Mouse (Mus musculus): ENCODE measurements around the gene Mccc2. TPM values are rescaled to one million over a fixed set of nuclear protein-coding genes. Genes with fewer than 3 reads are reported as not detected.

Mccc2 gene
- polyA plus RNA-seq, 1 experiment from 2014 or later, result 32.5 TPM

DNA sequence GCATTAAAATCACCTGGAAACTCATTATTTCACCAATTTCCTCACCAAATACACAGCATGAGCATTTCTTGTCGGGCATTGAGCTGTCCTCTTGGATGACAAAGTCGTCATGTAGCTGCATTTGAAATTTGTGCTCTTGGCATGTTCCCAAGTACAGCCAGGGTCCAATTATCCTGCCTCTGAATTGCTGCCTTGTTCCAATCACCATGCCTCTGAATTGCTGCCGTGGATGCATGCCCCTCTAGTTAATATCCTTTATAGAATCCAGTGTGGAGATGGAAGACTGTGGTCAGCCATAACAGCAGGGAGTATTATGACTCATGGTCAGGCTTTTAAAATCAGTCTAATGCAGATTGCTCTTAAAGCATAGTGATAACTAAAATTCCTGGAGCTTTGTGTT lies 77.7 kb downstream of the Mccc2 start:
- Histone ChIP-seq H3K4me3 (ENCODE audit: low read depth, low read length) (no peak overlapping the region), H3K4me1 (ENCODE audit: insufficient read depth) (no peaks in the 10 kb centered on the region; the same call in 1 of the 2 replicates), H3K4me2 (ENCODE audit: low read depth, low read length) (no peak overlapping the region), H3K9ac (replicated peaks) (no peak overlapping the region), H3K36me3 (replicated peaks; ENCODE audit: insufficient read depth, low read length) (no peaks in the 10 kb centered on the region), H3K9me3 (ENCODE audit: low read length) (no peaks in the 10 kb centered on the region), H3K27ac (ENCODE audit: low read depth) (no peak overlapping the region), H3K27me3 (ENCODE audit: insufficient read depth, low read length) (no peaks in the 10 kb centered on the region)
- TF ChIP-seq EP300 (IDR thresholded peaks at IDR 0.05; ENCODE audit: low read depth) (no peak), CTCF (IDR thresholded peaks at IDR 0.05; ENCODE audit: low read depth) (no peak)
- no peak for DNase-seq
- no peak for ATAC-seq
- WGBS (ENCODE audit: insufficient replicate concordance), result 63% methylated on average over 3 of the region's 3 CpGs

DNA sequence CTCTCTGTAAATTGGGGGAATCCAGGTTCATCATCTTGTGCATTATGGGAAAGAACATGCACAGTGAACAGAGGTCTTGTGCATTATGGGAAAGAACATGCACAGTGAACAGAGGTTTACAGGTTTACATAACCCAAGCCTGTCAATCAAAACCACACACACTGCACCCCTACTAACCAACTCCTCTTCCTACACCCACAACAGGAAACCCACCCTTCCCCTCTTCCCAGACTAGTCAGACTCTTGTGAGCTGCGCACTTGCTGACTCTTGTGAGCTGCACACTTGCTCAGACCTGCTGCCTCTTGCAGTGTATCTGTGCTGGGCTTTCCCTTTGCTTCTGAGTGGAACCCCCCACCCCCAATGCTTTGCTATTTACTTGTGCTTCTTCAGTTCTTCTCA lies 83.0 kb downstream of the Mccc2 start:
- H3K4me1 ChIP-seq (ENCODE audit: insufficient read depth), result no peaks in the 10 kb centered on the region
- no peak overlapping the region for H3K4me3 ChIP-seq (ENCODE audit: low read depth, low read length)
- ATAC-seq (no peak), DNase-seq (no peak)
- H3K36me3 ChIP-seq (replicated peaks; ENCODE audit: insufficient read depth, low read length), result no peaks in the 10 kb centered on the region
- no peak overlapping the region for H3K27ac ChIP-seq (ENCODE audit: low read depth)
- WGBS (ENCODE audit: insufficient replicate concordance), result 28% methylated on average over 1 of the region's 1 CpGs
- H3K4me2 ChIP-seq (ENCODE audit: low read depth, low read length), result no peak overlapping the region
- no peak for TF ChIP-seq EP300 (IDR thresholded peaks at IDR 0.05; ENCODE audit: low read depth)
- no peak for TF ChIP-seq CTCF (IDR thresholded peaks at IDR 0.05; ENCODE audit: low read depth)
- no peaks in the 10 kb centered on the region for H3K9me3 ChIP-seq (ENCODE audit: low read length)
- no peak overlapping the region for H3K9ac ChIP-seq (replicated peaks)
- no peaks in the 10 kb centered on the region for H3K27me3 ChIP-seq (ENCODE audit: insufficient read depth, low read length)

DNA sequence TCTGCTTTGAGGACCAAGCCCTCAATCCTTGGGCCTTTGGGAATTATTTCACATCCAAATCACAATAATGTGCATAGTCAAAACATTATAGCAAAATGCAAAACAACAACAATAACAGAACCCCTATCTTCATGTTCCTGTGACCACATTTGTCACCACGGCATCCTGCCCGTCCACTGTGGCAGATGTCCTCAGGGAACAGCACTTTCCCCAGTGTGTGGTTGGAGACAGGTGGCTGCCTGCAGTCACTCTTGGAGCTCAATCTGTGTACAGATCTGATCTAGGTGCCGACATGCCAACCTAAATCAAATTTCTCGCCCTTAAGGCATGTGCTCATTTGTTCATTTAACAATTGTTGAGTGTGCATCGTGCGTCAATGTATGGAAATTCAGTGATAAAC lies 83.9 kb downstream of the Mccc2 start:
- WGBS (ENCODE audit: insufficient replicate concordance), result 80% methylated on average over 6 of the region's 6 CpGs
- Histone ChIP-seq H3K4me3 (ENCODE audit: low read depth, low read length) (no peak overlapping the region), H3K4me2 (ENCODE audit: low read depth, low read length) (no peak overlapping the region), H3K27ac (ENCODE audit: low read depth) (no peak overlapping the region), H3K9me3 (ENCODE audit: low read length) (no peaks in the 10 kb centered on the region), H3K36me3 (replicated peaks; ENCODE audit: insufficient read depth, low read length) (no peaks in the 10 kb centered on the region), H3K9ac (replicated peaks) (no peak overlapping the region), H3K27me3 (ENCODE audit: insufficient read depth, low read length) (no peaks in the 10 kb centered on the region), H3K4me1 (ENCODE audit: insufficient read depth) (no peaks in the 10 kb centered on the region)
- ATAC-seq (no peak), DNase-seq (no peak)
- TF ChIP-seq EP300 (IDR thresholded peaks at IDR 0.05; ENCODE audit: low read depth) (no peak), CTCF (IDR thresholded peaks at IDR 0.05; ENCODE audit: low read depth) (no peak)

DNA sequence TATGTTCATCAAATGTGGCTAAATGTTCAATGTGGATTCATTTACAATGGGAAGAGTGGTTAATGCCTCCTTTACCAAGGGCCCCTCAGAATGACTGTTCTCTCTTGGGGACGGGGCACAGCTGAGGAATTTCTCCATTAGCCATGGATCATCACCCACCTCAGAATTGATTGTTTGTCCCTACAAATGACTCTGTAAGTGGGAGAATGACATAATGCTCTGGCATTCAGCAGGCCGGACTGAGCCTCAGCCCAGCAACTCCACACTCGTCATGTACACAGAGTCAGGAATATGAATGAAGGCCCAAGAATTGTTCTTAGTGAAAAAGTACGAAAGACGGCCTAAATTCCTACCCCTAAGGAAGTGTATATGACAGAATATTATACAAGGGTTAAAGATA lies 89.2 kb downstream of the Mccc2 start:
- Histone ChIP-seq H3K4me1 (ENCODE audit: insufficient read depth) (no peaks in the 10 kb centered on the region), H3K9me3 (ENCODE audit: low read length) (no peaks in the 10 kb centered on the region), H3K4me2 (ENCODE audit: low read depth, low read length) (no peak overlapping the region), H3K27ac (ENCODE audit: low read depth) (no peak overlapping the region), H3K4me3 (ENCODE audit: low read depth, low read length) (no peak overlapping the region), H3K36me3 (replicated peaks; ENCODE audit: insufficient read depth, low read length) (no peaks in the 10 kb centered on the region), H3K27me3 (ENCODE audit: insufficient read depth, low read length) (no peaks in the 10 kb centered on the region), H3K9ac (replicated peaks) (no peak overlapping the region)
- ATAC-seq, result no peak
- DNase-seq, result no peak
- WGBS (ENCODE audit: insufficient replicate concordance), result 80% methylated on average over 5 of the region's 5 CpGs
- TF ChIP-seq CTCF (IDR thresholded peaks at IDR 0.05; ENCODE audit: low read depth) (no peak), EP300 (IDR thresholded peaks at IDR 0.05; ENCODE audit: low read depth) (no peak)

DNA sequence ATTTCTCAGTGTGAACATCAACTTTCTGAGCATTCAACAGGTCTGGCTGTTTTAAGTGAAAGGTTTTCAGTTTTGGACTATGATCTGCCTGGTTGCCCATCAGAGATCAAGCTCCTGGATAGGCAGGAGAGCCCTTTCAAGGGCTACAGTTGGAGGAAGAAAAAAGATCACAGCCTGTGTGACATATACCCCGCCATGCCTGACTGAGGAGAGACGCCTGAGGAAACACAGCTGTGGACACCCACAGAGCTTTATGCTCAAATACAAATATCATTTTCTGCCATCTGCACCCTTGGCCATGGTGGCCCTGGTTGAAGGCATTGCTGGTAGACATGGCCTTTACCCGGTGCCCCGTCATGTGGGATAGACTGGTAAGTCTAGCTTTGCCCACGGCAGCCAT lies 99.8 kb downstream of the Mccc2 start:
- no peak overlapping the region for H3K27ac ChIP-seq (ENCODE audit: low read depth)
- DNase-seq (peak; percentile 16), ATAC-seq (no peak; the same call in 1 of the 2 replicates)
- H3K36me3 ChIP-seq (replicated peaks; ENCODE audit: insufficient read depth, low read length), result no peaks in the 10 kb centered on the region
- H3K4me1 ChIP-seq (ENCODE audit: insufficient read depth), result no peaks in the 10 kb centered on the region
- 60% methylated on average over 5 of the region's 5 CpGs for WGBS (ENCODE audit: insufficient replicate concordance)
- no peak overlapping the region for H3K9ac ChIP-seq (replicated peaks)
- no peaks in the 10 kb centered on the region for H3K27me3 ChIP-seq (ENCODE audit: insufficient read depth, low read length)
- H3K9me3 ChIP-seq (ENCODE audit: low read length), result no peaks in the 10 kb centered on the region
- no peak overlapping the region for H3K4me3 ChIP-seq (ENCODE audit: low read depth, low read length)
- TF ChIP-seq CTCF (IDR thresholded peaks at IDR 0.05; ENCODE audit: low read depth), result no peak
- TF ChIP-seq EP300 (IDR thresholded peaks at IDR 0.05; ENCODE audit: low read depth), result no peak
- H3K4me2 ChIP-seq (ENCODE audit: low read depth, low read length), result no peak overlapping the region

DNA sequence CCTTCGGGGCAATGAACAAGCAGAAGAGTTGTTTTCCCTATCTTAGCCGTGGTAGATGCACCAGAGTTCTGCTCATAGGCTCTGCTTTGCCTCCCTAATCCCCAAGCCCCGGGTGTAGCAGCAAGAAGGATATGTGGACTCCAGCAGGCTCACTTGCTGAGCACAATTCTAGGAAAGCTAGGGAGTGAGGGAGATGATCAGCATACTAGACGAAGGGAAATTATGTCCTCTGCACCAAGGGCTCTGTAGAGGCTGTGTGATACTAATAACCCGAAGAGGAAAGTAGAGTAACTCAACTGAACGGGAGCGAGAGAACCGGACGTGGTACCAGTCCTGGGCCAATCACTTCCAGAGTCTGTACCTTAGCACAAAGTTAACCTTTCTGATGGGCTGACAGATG lies 114.5 kb downstream of the Mccc2 start, which contains the start of gene Cartpt:
Gene Cartpt (minus strand): TSS at position 127 of the 400 bp plus-strand sequence.
- H3K27ac ChIP-seq (ENCODE audit: low read depth), result no peak within 1 kb of the TSS
- DNase-seq (no peak), ATAC-seq (no peak)
- no peaks in the 10 kb centered on the region for H3K9me3 ChIP-seq (ENCODE audit: low read length)
- H3K36me3 ChIP-seq (replicated peaks; ENCODE audit: insufficient read depth, low read length), result no peaks in the 10 kb centered on the region
- no peak within 1 kb of the TSS for H3K4me2 ChIP-seq (ENCODE audit: low read depth, low read length)
- H3K27me3 ChIP-seq (ENCODE audit: insufficient read depth, low read length), result peaks cover 29% of the 10 kb centered on the region
- H3K4me1 ChIP-seq (ENCODE audit: insufficient read depth), result no peaks in the 10 kb centered on the region
- no peak for TF ChIP-seq EP300 (IDR thresholded peaks at IDR 0.05; ENCODE audit: low read depth)
- TF ChIP-seq CTCF (IDR thresholded peaks at IDR 0.05; ENCODE audit: low read depth), result no peak
- no peak within 1 kb of the TSS for H3K4me3 ChIP-seq (ENCODE audit: low read depth, low read length)
- WGBS (ENCODE audit: insufficient replicate concordance), result 42% methylated on average over 9 of the region's 9 CpGs
- no peak within 1 kb of the TSS for H3K9ac ChIP-seq (replicated peaks)

DNA sequence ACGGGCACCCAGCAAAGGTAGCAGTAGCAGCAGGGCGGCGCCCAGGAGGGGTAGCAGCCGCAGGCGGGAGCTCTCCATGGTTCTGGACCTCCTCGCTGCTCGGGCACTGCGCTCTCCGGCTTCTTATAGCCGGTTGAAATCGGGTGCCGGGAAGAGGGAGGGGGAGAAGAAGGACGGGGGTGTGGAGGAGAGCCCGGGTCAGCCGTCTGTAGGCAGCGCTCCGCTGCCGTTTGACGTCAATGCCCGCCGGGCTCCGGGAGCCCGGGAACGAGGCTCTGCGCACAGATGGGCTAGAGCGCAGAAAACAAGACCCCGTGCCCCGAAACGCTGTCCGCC lies 114.9 kb downstream of the Mccc2 start:
- Histone ChIP-seq H3K4me1 (ENCODE audit: insufficient read depth) (no peaks in the 10 kb centered on the region), H3K27ac (ENCODE audit: low read depth) (no peak overlapping the region), H3K9ac (replicated peaks) (no peak overlapping the region), H3K4me3 (ENCODE audit: low read depth, low read length) (no peak overlapping the region), H3K36me3 (replicated peaks; ENCODE audit: insufficient read depth, low read length) (no peaks in the 10 kb centered on the region), H3K27me3 (ENCODE audit: insufficient read depth, low read length) (peaks cover 29% of the 10 kb centered on the region), H3K9me3 (ENCODE audit: low read length) (no peaks in the 10 kb centered on the region), H3K4me2 (ENCODE audit: low read depth, low read length) (no peak overlapping the region)
- 4% methylated on average over 30 of the region's 30 CpGs for WGBS (ENCODE audit: insufficient replicate concordance)
- no peak for ATAC-seq
- DNase-seq, result peak; percentile 56
- no peak for TF ChIP-seq EP300 (IDR thresholded peaks at IDR 0.05; ENCODE audit: low read depth)

All from liver, postnatal 0 days (tissue).